Mouse (Mus musculus): ENCODE data around the gene Lrp6.

Lrp6 gene

DNA sequence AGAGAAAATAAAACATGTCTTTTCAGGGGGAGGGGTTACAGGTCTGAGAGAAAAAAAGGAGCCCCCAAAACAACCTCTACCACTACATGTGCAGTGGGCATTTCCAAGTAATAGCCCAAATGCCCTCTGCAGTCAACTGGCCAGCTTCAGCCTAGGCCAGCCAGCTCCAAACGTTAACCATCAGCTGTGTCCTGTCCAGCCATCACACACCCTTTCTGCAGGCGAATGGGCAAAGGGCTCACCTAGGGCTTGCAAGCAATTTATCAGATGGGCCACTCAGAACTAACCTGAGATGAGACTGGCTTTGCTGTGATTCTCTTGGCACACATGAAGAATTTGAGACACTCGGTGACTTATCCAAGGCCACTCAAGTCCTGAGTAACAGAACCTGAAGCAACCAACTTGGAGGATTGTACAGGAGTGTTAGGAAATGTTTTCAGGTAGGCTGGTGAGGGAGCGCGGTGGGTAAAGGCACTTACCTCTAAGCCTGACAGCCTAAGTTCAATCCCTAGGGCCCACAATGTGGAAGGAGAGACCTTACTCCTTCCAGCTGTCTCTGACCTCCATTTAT is 1.3 kb upstream of the Lrp6 start:
- no peak for DNase-seq (ENCODE audit: low read depth)

DNA sequence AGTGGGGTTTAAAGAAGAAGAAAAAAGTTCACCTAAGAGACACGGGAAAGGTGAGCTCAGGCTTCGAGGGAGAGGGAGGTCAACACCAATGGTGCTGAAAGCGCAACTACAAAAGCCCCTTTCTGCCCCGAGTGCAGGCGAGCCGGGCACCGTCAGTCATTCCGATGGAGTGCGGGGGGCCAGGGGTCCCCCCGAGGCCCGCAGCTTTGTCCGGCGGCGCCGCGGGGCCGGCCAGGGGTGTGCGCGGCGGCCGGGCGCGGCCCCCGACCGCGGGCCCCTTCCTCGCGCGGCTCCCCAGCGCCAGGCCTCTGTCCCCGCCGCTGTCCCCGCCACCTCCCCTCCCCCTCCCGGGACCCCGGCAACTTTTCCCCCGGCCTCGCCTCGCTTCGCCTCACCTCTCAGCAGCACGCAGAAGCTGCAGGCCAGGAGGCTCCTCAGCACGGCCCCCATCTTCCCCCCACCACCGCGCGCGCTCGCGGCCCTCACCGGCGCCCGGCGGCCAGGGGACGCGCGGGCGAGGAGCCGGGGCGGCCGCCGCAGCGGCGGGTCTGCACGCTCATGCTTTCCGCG is 432 bp downstream of the Lrp6 start:
- DNase-seq (ENCODE audit: low read depth) = no peak

DNA sequence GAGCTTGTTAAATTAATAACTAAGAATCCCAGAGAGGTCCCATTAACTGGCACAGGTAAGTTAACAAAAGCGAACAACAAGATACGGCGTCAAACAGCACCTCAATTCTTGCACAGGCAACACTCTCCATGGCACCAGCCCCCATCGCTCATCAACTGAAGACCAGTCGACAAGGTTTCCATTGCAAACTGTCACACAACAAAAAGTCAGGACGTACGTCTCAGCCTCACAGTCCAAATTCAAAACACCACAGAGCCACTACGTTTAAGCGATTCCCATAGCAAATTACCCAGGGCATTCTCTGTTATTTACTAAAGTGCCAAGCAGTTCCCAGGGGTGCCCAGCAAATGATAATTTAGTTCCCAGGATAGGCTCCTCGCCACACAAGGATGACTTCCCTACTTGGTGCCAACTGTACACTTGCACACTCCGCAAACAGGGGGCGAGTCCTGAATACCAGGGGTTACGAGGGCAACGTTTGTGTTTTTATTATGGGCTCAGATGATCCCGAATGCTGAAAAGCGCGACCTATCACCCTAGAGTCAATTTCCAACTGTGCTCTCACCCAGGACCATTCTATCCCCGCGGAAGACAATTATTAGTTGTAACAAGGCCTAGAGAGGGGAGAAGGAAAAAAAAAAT is 1.0 kb downstream of the Lrp6 start:
- DNase-seq (ENCODE audit: low read depth) = peak; percentile 28

DNA sequence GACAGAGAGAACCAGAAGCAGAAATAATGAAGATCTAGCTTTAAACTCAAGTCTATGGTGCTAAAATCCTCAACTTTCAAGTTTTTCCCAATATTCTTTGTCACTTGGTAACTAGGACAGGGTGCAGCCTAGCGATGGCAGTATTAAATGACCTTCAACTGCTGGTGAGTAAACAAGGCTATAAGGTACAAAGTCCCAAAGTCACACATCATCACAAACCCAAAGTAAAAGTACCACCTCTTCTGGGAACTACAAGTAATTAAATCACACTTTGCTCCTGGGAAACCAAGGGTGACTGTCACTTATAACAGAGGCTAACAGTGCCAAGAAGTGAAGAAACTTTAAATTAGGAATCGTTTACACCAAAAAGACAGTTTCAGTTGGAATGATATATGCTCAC is 2.2 kb downstream of the Lrp6 start:
- no peak for DNase-seq (ENCODE audit: low read depth)

DNA sequence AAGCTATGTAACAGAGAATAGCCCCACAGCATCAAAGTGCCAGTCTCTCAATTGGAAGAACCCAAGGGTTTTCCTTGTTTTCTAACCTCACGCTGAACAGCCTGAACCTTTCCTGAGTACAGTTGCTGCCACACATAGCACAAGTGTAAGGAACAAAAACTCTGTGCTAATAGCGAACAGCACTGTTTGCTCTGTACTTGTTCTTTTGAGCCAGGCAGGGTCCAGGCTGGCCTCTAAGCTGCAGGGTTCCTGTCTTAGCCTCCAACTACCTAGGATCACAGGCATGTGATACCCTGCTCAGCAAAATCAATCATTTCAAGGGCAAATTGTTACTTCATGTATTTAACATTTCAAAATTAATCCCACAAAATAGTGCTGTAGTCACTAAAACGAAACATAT is 7.1 kb downstream of the Lrp6 start:
- DNase-seq (ENCODE audit: low read depth) = no peak

DNA sequence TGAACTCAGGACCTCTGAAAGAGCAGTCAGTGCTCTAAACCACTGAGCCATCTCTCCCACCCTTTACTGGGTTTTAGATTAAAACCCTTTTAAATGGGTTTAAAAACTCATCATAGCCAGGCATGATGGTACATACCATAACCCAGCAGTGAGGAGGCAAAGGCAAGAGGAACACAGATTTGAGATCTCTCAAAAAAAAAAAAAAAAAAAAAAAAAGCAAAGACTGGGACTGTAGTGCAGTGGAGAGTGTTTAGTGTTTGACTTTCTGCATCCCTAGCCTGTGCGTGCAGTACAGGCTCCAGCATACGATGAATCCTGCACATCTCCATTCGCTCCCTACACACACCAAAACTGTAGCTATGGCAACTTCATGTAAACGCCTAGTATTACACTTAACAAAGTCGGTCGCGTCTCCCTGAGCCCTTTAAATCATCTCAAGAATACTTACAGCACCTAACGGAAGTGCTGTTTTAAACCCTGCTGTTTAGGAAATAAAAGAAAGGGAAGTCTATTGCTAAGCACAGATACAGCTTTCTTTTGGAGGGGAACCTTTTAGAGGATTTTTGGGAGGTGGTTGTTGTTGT is 8.1 kb downstream of the Lrp6 start:
- DNase-seq (ENCODE audit: low read depth) = no peak

DNA sequence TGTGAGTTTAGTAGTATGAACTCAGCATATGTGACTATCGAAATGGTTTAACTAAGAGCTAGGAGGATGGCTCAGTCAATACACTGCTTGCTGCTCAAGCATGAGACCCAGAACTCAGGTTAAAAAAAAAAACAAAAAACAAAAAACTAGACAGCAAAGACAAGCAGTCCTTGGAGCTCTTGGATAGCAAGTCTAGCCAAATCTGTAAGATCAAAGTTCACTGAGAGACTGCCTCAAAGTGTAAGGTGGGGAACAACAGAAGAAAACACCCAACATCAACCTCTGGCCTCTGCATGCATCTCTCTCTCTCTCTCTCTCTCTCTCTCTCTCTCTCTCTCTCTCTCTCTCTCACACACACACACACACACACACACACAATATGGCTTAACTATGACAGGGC is 9.7 kb downstream of the Lrp6 start:
- DNase-seq (ENCODE audit: low read depth) = no peak

DNA sequence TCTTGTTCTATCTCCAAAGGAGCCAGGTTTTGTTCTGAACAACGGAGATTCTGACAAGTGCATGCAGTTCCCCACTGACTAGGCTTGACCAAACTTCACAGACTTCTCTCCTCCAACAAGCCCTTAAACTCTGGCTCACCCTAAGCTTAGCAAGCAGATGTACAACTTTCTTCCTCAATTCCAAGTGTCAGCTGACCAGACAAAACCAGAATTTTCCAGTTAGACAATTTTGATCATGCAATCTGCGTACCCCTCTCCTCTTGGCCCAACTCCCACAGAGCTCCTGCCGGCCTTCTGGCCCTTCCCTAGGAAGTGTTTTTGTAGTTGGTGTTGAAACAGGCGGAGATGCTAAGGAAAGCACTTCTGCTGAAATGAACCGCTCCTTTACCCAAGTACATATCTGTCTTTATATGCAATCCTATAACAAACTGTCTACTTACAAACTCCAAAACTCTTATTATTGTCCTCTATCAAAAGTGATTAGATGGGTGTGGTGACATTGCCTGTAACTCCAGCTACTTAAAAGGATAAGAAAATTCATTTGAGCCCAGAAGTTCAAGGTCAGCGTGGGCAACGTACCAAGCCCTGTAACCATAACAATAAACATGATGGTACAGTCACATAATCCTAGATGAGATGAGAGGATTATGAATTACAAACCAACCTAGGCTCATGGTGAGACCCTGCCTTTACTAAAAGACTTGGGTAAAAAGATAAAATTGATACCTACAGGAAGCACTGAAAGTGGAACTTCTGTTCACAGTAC is 10.4 kb downstream of the Lrp6 start:
- DNase-seq (ENCODE audit: low read depth) = no peak

DNA sequence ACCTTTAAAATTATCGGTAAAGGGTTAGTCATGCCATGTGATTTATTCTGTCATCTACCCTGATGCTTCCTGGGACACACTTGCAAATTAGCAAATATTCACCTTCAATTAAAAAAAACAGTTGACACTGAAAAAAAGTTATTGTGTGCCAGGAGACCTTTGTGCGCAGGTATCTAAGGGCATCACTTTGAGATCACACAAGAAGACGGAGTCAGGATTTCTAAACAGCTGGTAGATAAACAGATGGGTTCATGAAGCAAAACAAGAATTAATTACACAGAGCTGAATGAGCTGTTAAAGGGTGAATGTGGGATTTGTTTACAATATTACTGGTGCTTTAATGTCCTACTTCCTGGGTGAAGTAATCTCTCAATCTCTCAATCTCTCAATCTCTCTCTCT is 11.6 kb downstream of the Lrp6 start:
- no peak for DNase-seq (ENCODE audit: low read depth)

DNA sequence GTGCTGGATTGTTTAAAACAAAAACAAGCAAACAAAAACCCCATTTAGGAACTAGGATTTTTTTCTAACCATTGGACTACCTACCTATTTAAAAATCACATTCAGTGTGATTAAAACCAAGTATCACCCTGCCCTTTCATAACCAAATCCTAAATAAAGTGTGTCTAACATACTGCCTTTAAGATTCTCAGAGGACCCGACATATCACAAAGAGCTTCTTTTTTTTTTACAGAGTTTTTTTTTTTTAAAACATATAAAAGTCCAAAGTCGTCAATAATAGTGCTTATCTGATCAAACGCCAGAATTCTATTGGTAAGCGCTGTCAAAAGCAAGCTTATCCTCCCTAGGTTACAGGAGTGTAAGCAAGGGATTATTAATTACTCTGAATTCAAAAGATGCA is 12.5 kb downstream of the Lrp6 start:
- no peak for DNase-seq (ENCODE audit: low read depth)

DNA sequence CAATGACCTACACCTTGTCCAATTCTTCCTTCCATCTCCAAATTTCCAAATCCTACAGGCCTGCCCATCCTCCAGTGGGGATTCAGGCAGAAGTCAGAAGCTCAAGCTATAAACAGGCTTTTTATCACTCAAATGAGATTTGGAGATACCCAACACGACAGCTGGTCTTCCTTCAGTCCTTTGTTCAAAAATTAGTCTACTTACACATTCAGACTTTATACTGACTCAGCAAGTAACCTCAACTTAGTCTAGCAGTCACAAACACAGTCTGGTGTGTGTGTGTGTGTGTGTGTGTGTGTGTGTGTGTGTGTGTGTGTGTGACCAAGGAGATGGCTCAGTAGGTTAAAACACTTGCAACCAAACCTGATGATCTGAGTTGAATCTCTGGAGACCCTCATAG is 15.8 kb downstream of the Lrp6 start:
- DNase-seq (ENCODE audit: low read depth) = no peak

DNA sequence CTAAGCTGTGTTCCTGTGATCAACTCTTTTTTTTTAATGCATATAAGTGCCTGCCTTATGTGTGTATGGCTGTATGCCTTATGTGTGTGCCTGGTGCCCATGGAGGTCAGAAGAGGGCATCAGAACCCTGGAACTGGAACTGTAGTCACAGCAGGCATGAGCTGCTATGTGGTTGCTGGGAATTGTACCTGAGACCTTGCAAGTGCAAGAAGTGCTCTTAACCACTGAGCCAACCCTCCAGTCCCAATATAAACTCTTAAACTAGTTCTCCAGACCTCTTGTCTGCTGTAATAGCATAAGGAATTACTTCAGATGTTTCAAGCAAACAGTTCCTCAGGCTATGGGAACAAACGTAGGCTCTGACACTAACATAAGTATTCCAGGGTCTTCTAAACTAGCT is 16.4 kb downstream of the Lrp6 start:
- DNase-seq (ENCODE audit: low read depth) = no peak

DNA sequence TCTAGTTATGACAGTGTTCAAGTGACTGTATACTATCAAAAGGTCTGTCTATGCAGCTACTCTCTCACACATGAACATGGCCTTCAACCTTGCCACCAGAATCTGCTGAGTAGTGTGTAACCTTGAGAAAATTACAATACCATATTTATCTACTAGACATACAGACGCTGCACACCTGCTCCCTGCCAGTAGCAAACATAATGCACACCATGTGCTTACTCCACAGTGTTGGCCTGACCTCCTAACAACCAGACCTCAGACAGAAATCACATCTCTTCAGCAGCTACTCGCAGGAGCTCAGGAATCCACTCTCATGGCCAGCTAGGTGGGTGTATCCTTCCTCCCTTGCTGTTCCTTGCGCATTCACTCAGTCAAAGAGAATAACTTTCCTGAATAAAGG is 21.9 kb downstream of the Lrp6 start:
- DNase-seq (ENCODE audit: low read depth) = no peak

DNA sequence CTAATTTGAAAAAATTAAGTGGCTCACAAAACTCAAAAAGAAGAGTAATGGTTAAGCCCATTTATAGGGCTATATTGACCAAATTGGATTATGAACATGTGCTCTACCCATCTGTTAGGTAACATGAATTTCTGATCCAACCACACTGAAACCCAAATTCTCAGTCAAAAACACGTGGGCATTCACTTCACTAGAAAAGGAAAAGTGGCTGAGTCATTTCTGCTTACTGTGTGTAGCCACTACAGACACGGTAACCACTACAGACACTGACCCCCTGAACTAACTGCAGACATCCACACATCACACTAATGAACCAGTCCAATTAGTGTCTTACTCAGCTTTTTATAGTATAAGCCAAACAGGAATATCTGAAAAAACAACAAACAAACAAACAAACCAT is 22.7 kb downstream of the Lrp6 start:
- no peak for DNase-seq (ENCODE audit: low read depth)

DNA sequence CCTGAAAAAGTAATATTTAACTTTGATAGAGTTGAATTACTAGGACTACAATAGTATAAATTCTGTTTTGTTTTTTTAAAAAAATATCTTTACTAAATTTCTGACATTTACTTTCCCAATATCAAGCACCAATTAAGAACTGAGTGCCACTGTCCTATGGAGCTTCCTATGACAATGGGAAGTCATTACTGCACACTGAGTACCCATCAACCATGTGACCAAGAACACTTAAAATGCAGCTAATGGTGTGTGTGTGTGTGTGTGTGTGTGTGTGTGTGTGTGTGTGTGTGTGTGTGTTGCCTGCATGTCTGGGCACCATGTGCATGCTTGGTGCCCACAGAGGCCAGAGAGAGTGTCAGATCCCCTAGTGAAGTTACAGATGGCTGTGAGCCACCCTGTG is 23.2 kb downstream of the Lrp6 start:
- no peak for DNase-seq (ENCODE audit: low read depth)

DNA sequence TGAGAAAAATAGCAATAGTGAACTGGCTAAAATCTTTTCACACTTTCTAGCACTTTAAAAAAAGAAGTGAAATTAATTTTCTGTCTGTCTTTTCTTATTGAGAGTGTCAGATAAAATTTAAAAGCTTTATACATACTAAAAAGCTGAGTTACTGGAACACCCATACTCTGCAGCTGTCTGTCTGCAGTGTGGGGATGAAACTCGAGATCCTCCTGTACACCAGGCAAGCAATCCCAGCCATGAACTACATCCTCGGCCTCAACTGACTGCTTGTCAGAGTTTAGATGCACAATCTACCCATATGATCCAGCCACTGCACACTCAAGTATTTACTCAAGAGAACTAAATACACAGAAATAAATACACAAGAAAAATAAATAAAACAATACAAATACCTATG is 24.4 kb downstream of the Lrp6 start:
- no peak for DNase-seq (ENCODE audit: low read depth)

DNA sequence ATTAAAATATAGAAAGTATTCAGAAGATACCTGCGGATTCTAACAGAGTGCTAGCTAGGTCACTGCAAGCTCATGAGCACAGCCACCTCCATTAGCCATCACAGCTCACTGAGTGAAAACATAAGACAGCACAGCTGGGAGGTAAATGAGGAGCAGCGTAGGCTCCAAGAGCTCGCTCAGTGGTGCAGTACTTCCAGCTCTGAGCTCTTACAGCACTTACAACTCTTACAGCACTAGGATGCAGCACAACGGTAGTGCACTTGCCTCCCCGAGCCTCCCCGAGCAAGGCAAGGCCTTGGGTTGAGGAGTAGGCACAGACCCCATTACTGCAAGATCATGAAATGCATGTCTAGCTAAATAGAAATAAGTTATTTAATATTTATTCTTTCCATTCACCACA is 26.6 kb downstream of the Lrp6 start:
- DNase-seq (ENCODE audit: low read depth) = no peak

DNA sequence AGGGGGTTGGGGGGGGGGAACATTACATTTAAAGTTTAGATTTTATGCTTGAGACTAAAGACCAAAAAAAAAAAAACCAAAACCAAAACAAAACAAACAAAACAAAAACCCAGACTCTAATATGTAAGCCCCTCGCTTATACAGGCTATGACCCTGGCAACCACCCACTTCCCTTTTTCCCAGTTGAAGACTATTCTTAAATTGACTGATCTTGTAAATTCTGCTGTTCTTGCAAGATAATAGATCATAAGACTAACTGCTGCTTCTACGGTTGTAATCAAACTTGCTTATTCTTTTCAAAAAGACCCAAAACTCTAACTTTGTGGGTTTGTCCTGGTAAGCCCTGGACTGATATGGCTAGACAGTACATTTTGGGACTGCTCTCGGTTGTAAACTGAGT is 27.3 kb downstream of the Lrp6 start:
- DNase-seq (ENCODE audit: low read depth) = no peak

DNA sequence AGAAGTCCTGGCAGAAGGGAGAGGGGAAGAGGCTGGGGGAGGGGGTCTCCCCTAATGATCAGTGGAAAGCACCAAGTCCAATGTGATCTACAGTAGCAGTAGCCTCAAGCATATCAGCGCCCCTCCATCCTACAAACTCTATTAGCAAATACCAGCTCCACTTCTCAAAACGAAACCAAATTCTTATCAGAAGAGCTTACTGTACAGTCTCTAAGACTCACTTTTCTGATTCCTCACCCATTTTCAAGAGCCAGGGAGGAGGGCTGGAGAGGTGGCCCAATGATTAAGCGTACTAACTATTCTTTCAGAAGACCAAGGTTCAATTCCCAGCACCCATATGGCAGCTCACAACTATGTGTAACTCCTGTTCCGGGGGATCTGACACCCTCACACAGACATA is 28.0 kb downstream of the Lrp6 start:
- no peak for DNase-seq (ENCODE audit: low read depth)

DNA sequence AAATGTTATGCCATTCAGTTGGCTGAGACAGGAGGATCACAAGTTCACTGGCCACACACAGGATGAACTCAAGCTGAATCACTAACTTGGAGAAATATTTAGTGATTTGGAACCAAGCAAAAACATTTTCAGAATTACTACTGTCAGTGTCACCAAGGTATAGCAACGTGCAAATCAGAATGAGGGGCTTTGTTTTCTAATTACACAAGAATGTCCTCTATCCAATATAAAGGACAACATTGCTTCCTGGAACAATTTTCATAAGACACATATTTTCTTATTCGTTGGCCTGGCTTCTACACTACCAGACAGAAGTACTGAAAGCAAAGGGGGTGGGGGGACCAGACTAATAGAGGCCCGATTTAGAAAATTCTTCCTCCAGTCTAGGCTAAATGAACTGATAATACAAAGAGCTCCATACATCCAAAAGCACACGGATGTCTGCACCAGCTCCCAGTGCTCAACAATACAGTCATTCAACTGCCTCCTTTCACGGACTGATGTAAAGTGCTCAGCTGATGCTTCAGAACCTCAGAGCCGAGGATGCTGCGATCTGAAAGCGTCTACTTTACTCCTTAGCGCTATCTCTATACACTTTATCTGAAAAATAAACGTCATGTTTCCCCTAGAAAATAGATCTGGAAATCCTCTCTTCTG is 29.2 kb downstream of the Lrp6 start:
- no peak for DNase-seq (ENCODE audit: low read depth)

DNA sequence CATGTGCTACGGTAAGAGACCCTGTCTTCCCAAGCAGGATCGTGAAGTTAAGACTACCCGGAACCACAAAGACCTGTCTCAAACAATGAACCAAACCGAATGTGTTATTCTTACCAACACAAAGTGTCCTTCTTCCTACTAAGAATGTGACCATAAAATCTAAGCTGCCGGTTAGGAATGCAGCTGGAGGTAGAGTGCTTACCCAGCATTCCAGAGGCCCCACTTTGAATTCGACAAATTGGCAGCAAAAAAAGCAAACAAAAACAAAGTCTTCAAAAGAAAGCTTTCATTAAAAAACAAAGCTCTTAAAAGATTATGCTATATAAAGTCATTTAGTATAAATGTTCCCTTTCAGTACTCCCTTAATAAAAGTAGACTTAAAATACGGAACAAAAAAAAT is 31.6 kb downstream of the Lrp6 start:
- DNase-seq (ENCODE audit: low read depth) = no peak

DNA sequence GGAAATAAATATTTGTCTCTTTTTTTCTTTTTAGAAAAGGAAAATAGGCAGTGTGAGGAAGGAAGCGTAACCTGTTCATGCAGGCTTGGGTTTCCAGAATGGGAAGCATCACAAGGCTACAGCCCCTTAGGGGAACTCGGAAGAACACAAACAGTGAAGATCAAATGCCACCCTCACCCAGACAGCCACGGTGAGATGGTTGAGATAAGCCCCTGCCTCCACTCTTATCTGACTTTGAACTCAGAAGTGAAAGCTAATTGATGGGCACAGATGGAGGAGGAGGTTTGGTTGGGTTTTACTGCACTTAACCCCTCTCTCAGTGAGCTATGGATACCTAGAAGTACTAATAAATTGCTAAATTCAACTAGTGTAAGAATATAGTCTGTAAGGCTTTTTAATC is 33.7 kb downstream of the Lrp6 start:
- DNase-seq (ENCODE audit: low read depth) = no peak

DNA sequence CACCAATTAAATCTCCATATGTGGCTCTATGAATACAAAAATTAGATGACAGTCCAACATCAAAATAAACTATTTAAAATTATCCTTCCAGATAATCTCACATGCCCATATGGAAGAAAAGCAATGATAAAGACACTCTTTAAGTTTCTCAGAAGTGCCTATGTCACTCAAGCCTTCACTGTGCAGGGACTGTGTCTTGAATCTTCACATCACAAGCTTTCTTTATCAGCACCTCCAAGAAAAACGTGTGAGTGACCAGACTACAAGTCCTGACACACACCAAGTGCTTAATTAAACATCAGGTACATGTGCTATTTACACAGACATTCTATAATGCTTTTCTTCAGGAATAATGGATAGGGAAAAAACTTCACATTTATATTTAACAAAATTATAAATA is 34.8 kb downstream of the Lrp6 start:
- DNase-seq (ENCODE audit: low read depth) = no peak
